In the genomic region with DNA sequence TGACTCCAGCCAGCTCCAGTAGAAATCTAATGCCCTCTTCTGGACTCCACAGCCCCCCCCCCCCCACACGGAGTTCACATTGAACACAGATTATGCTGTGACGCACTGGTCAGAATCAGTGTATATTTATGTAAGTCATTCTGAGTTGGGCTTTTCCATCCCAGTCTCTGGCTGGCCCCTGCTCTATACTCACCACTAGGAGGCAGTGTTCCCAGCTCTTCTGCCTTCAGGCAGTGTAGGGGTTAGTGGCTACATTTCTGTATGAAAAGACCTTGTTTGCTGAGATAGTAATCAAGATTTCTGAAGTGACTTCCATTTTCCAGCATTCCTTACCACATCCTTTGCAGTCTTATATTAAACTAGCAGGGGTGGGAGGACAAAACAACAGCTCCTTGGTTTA, we compare ENCODE assay signal across 9 mouse cellular contexts.
DNase-seq lines count a peak whose midpoint lies in the region; ATAC-seq and TF ChIP-seq lines count a peak whose summit lies in the region.
"Had no signal": no experiment of that assay in that cellular context is flagged by ENCODE, and none has a peak within 500 bp of the region (broad histone marks: within the 10 kb centered on the region; RNA-seq: fewer than 3 reads in every experiment).

No protein-coding gene starts in this region.

- H3K4me3 ChIP-seq in left cerebral cortex, adult 2 months = no peak overlapping the region
- H3K4me3 ChIP-seq in E14TG2a.4 (replicated peaks; ENCODE audit: low read length) = no peak overlapping the region
- no peak overlapping the region for H3K4me3 ChIP-seq in kidney, embryonic 15.5 days (replicated peaks)
- H3K4me3 ChIP-seq in midbrain, embryonic 14.5 days (replicated peaks; ENCODE audit: low read depth, low read length) = no peak overlapping the region

- no peaks in the 10 kb centered on the region for H3K9me3 ChIP-seq in E14TG2a.4 (ENCODE audit: low read length)
- no peaks in the 10 kb centered on the region for H3K9me3 ChIP-seq in kidney, embryonic 15.5 days (replicated peaks)
- H3K9me3 ChIP-seq in midbrain, embryonic 14.5 days (ENCODE audit: control insufficient read depth, low read length) = no peaks in the 10 kb centered on the region

- no peak overlapping the region for H3K9ac ChIP-seq in kidney, embryonic 15.5 days
- H3K9ac ChIP-seq in midbrain, embryonic 14.5 days (replicated peaks; ENCODE audit: low read length) = no peak overlapping the region

- no peak overlapping the region for H3K27ac ChIP-seq in left cerebral cortex, adult 2 months
- no peak overlapping the region for H3K27ac ChIP-seq in kidney, embryonic 15.5 days
- no peak overlapping the region for H3K27ac ChIP-seq in midbrain, embryonic 14.5 days (replicated peaks; ENCODE audit: low read depth, low read length)

- no peaks in the 10 kb centered on the region for H3K4me1 ChIP-seq in E14TG2a.4 (replicated peaks; ENCODE audit: low read depth, low read length)
- H3K4me1 ChIP-seq in kidney, embryonic 15.5 days = no peaks in the 10 kb centered on the region
- H3K4me1 ChIP-seq in midbrain, embryonic 14.5 days (ENCODE audit: control insufficient read depth, insufficient read depth, low read length) = no peaks in the 10 kb centered on the region

- no peak for ATAC-seq in kidney, embryonic 15.5 days (replicated peaks; ENCODE audit: low FRiP score)
- ATAC-seq in midbrain, embryonic 14.5 days (ENCODE audit: low FRiP score, low TSS enrichment) = no peak

- H3K27me3 ChIP-seq in E14TG2a.4 (ENCODE audit: insufficient read depth, low read length) = no peaks in the 10 kb centered on the region
- no peaks in the 10 kb centered on the region for H3K27me3 ChIP-seq in kidney, embryonic 15.5 days
- H3K27me3 ChIP-seq in midbrain, embryonic 14.5 days (ENCODE audit: control insufficient read depth, insufficient read depth, low read length) = no peaks in the 10 kb centered on the region

- no peak overlapping the region for H3K4me2 ChIP-seq in kidney, embryonic 15.5 days
- H3K4me2 ChIP-seq in midbrain, embryonic 14.5 days (ENCODE audit: low read length) = no peak overlapping the region

- no peaks in the 10 kb centered on the region for H3K36me3 ChIP-seq in E14TG2a.4 (ENCODE audit: insufficient read depth, low read length)
- H3K36me3 ChIP-seq in kidney, embryonic 15.5 days = no peaks in the 10 kb centered on the region
- no peaks in the 10 kb centered on the region for H3K36me3 ChIP-seq in midbrain, embryonic 14.5 days (ENCODE audit: control insufficient read depth, insufficient read depth, low read length)

- intact Hi-C loops in left cerebral cortex, adult 2 months (cut with DNase I) = no loop called here

- no peak for DNase-seq in left cerebral cortex, adult 2 months (ENCODE audit: extremely low spot score in 1 of 2, low spot score in 2 of 2)
- no peak for DNase-seq in left cerebral cortex, adult 8-10 months (ENCODE audit: low spot score in 2 of 2)
- DNase-seq in adipocyte (ENCODE audit: low spot score) = peak; percentile 21
- DNase-seq in naive thymus-derived CD4-positive, alpha-beta T cell, adult 2 months (ENCODE audit: low read depth) = peak; percentile 41
- no peak for DNase-seq in midbrain, embryonic 14.5 days
- DNase-seq: adrenal gland, postnatal 25 days; kidney, adult 18-20 months had no signal

- TF ChIP-seq CTCF in left cerebral cortex, adult 2 months (IDR thresholded peaks at IDR 0.05) = peak; percentile 32
- TF ChIP-seq CTCF in E14TG2a.4 (conservative IDR thresholded peaks at IDR 0.05; ENCODE audit: low read length) = peak; percentile 83

- WGBS in kidney, embryonic 15.5 days = 63% methylated on average over 2 of the region's 2 CpGs
- WGBS in midbrain, embryonic 14.5 days = 54% methylated on average over 2 of the region's 2 CpGs

Comparison
In these comparisons a context has a peak if more than half of its experiments do, and no peak if none do; other contexts are left out.
1. DNase-seq: peak in adipocyte (single experiment) and naive thymus-derived CD4-positive, alpha-beta T cell, adult 2 months (single experiment); none in left cerebral cortex, adult 2 months (0 of 2), left cerebral cortex, adult 8-10 months (0 of 2) and midbrain, embryonic 14.5 days (single experiment).